Mouse (Mus musculus) E14TG2a.4 (cell line): ENCODE results near the gene Taf6.

ENCODE experiments used
- CTCF ChIP-seq: conservative IDR thresholded peaks from 2 replicates; pipeline ENCODE4 v1.5.1; 2014; ENCODE audit warnings: low read length
- POU5F1 ChIP-seq: IDR thresholded peaks from 2 replicates; pipeline ENCODE4 v1.6.1; 2014; ENCODE audit warnings: low read length, borderline replicate concordance

DNA sequence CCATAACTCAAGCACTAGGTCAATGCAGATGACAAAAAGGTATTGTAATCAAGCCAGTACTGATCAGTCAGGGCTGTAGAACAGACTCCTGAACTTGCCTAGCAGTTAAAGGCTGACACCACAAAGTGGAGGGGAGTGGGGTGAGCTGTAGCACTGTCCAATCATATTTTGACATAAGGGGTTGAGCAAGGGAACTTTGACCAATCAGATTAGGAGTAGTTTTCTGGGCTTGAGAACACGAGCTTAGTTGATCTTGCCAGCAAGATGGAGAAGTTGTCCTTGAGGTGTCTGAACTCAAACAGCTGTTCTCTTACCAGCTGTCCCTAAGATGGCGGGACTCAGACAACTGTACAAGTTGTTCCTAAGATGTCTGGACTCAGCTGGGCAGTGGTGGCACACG, 14.0 kb downstream of the Taf6 start:
- TF ChIP-seq CTCF (no peak), POU5F1 (no peak)
